Mouse (Mus musculus): ENCODE results near the gene Prss35. TPM values are rescaled to one million over a fixed set of nuclear protein-coding genes. Genes with fewer than 3 reads are reported as not detected.

The Prss35 gene
- total RNA-seq, 2 experiments from 2014 or later: 1.6 to 2.5 TPM

GRCm38 (mm10) chr9:86797553-86797952, 54.1 kb downstream of the Prss35 start:
- DNase-seq: no peak
- intact Hi-C loops (cut with DNase I): no loop called here

- no peak for DNase-seq
- intact Hi-C loops (cut with DNase I): loop anchor here (2.0 kb wide), 1 partner anchor 205 kb away; no protein-coding TSS in a partner anchor
Measured at GRCm38 (mm10) chr9:86798129-86798528, 54.7 kb downstream of the Prss35 start.

GRCm38 (mm10) chr9:86798686-86799085, 55.2 kb downstream of the Prss35 start:
- no peak for DNase-seq
- intact Hi-C loops (cut with DNase I): loop anchor here (2.0 kb wide), 1 partner anchor 206 kb away; no protein-coding TSS in a partner anchor

GRCm38 (mm10) chr9:86799099-86799498, 55.6 kb downstream of the Prss35 start:
- intact Hi-C loops (cut with DNase I): loop anchor here (2.0 kb wide), 1 partner anchor 206 kb away; no protein-coding TSS in a partner anchor
- no peak for DNase-seq

GRCm38 (mm10) chr9:86800600-86801163, 57.2 kb downstream of the Prss35 start:
- peak; percentile 32 to 55 for DNase-seq
- intact Hi-C loops (cut with DNase I): loop anchor here (10.0 kb wide), 1 partner anchor 164 kb away; no protein-coding TSS in a partner anchor

Other genes starting within 250 kb of the Prss35 start
- gene Pgm3, start 171.8 kb upstream of the Prss35 start, total RNA-seq (2021): 10 to 100 TPM; 10.6 to 12.3 TPM
- gene Rwdd2a, start 171.7 kb upstream of the Prss35 start, total RNA-seq (2021): under 1 TPM; 0.32 to 0.69 TPM
- gene Me1, start 47.7 kb upstream of the Prss35 start, total RNA-seq (2021): 10 to 100 TPM; 63.4 to 69.7 TPM
- 10 to 100 TPM; 35.1 to 40.7 TPM for gene Snap91, start 137.0 kb downstream of the Prss35 start, total RNA-seq (2021)